Mouse (Mus musculus) myocyte (in vitro differentiated cells): ENCODE measurements around the gene H1foo.

Experiments used
- E2F4 ChIP-seq: IDR thresholded peaks from one replicate; pipeline ENCODE4 v1.6.1; 2011; ENCODE audit warnings: mild to moderate bottlenecking, control low read depth, moderate library complexity; ENCODE audit not compliant: insufficient read depth
- MAX ChIP-seq: IDR thresholded peaks from one replicate; pipeline ENCODE4 v1.6.1; 2011; ENCODE audit warnings: low read depth, mild to moderate bottlenecking, control low read depth
- POLR2A ChIP-seq: IDR thresholded peaks from one replicate; pipeline ENCODE4 v1.6.1; 2011; ENCODE audit warnings: low read depth, mild to moderate bottlenecking, control low read depth, moderate library complexity; ENCODE audit not compliant: insufficient read length
- POLR2AphosphoS2 ChIP-seq: IDR thresholded peaks from one replicate; pipeline ENCODE4 v1.6.1; 2011; ENCODE audit warnings: low read depth, control low read depth; ENCODE audit not compliant: insufficient read length
- TCF12 ChIP-seq: IDR thresholded peaks from one replicate; pipeline ENCODE4 v1.6.1; 2011; ENCODE audit warnings: mild to moderate bottlenecking, control low read depth; ENCODE audit not compliant: poor library complexity, insufficient read depth, severe bottlenecking
- USF1 ChIP-seq: IDR thresholded peaks from one replicate; pipeline ENCODE4 v1.6.1; 2011; ENCODE audit warnings: low read depth, mild to moderate bottlenecking, control low read depth, moderate library complexity

- TF ChIP-seq USF1: no peak
- TF ChIP-seq E2F4: no peak
- TF ChIP-seq POLR2AphosphoS2: no peak
- no peak for TF ChIP-seq POLR2A
- no peak for TF ChIP-seq TCF12
- TF ChIP-seq MAX: no peak
Observed at GRCm38 (mm10) chr6:115906455-115906854, 38.3 kb upstream of the H1foo start.
